ENCODE assay signal across 8 mouse cellular contexts in the genomic region with DNA sequence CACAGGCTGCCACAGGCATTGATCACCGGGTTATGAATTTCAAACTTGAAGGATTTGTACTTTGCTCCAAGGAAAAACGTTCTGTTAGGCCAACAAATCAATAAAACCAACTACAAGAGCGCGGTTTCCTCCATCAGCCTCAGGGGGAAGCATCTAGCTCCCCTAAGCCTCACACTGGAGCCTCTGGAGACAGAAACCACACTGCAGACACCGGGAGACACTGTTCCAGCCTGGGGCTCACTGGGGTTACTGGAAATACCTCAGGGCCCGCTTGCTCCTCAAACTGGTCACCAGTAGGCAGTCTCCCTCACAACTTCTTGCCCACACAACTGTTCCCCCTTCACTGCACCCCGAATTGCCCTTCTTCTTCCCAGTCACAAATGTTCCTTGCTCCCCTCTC. TPM values are rescaled to one million over a fixed set of nuclear protein-coding genes. Genes with fewer than 3 reads are reported as not detected.
A peak's percentile ranks its signal among the peaks of the same experiment; 100 is the strongest.
DNase-seq lines count a peak whose midpoint lies in the region; ATAC-seq and TF ChIP-seq lines count a peak whose summit lies in the region.

No protein-coding gene starts in this region.

- TF ChIP-seq CTCF in lung, adult 2 months (IDR thresholded peaks at IDR 0.05; ENCODE audit: insufficient read depth, low read length), result no peak

- H3K9ac ChIP-seq in embryonic facial prominence, embryonic 11.5 days (replicated peaks; ENCODE audit: low read length), result peak overlapping the region; percentile 77
- H3K9ac ChIP-seq in intestine, embryonic 15.5 days, result peak overlapping the region; percentile 52
- H3K9ac ChIP-seq in neural tube, embryonic 14.5 days (replicated peaks; ENCODE audit: low read depth, low read length), result peak overlapping the region; percentile 65

- no peaks in the 10 kb centered on the region for H3K27me3 ChIP-seq in embryonic facial prominence, embryonic 11.5 days (ENCODE audit: control insufficient read depth, insufficient read depth, low read length)
- H3K27me3 ChIP-seq in intestine, embryonic 15.5 days (replicated peaks), result no peaks in the 10 kb centered on the region
- H3K27me3 ChIP-seq in neural tube, embryonic 14.5 days (ENCODE audit: control insufficient read depth, insufficient read depth, low read length), result no peaks in the 10 kb centered on the region

- no peak for TF ChIP-seq POLR2A in lung, adult 2 months (IDR thresholded peaks at IDR 0.05; ENCODE audit: borderline replicate concordance, extremely low read depth, low read depth, low read length)

- ATAC-seq in embryonic facial prominence, embryonic 11.5 days (replicated peaks; ENCODE audit: insufficient number of reproducible peaks, low FRiP score, low TSS enrichment, low read depth), result no peak
- ATAC-seq in intestine, embryonic 15.5 days, result peak; percentile 40
- ATAC-seq in neural tube, embryonic 14.5 days (ENCODE audit: low read depth), result no peak

- H3K9me3 ChIP-seq in embryonic facial prominence, embryonic 11.5 days (replicated peaks; ENCODE audit: control insufficient read depth, low read length), result no peaks in the 10 kb centered on the region
- H3K9me3 ChIP-seq in intestine, embryonic 15.5 days, result no peaks in the 10 kb centered on the region
- no peaks in the 10 kb centered on the region for H3K9me3 ChIP-seq in neural tube, embryonic 14.5 days (ENCODE audit: control insufficient read depth, low read length)

- no peak for DNase-seq in lung, adult 2 months
- no peak for DNase-seq in lung, postnatal 4 days
- DNase-seq in embryonic facial prominence, embryonic 11.5 days (ENCODE audit: low spot score), result no peak
- no peak for DNase-seq in adrenal gland, adult (ENCODE audit: inconsistent age in 2 of 2, low spot score in 1 of 2)
- DNase-seq in thymus, postnatal 10 days (ENCODE audit: low spot score in 2 of 2), result no peak
- DNase-seq in kidney, adult 8-10 months, result no peak

- peak overlapping the region; percentile 60 for H3K4me3 ChIP-seq in lung, adult 2 months (replicated peaks; ENCODE audit: extremely low read depth, low read depth, low read length)
- peak overlapping the region; percentile 41 for H3K4me3 ChIP-seq in embryonic facial prominence, embryonic 11.5 days (ENCODE audit: low read depth, low read length)
- H3K4me3 ChIP-seq in intestine, embryonic 15.5 days (replicated peaks), result peak overlapping the region; percentile 49
- peak overlapping the region; percentile 43 for H3K4me3 ChIP-seq in neural tube, embryonic 14.5 days (ENCODE audit: low read depth, low read length)

- WGBS in lung, adult 2 months, result 32% methylated on average over 7 of the region's 7 CpGs
- WGBS in embryonic facial prominence, embryonic 11.5 days, result 10% methylated on average over 7 of the region's 7 CpGs
- WGBS in intestine, embryonic 15.5 days, result 6% methylated on average over 7 of the region's 7 CpGs
- 11% methylated on average over 7 of the region's 7 CpGs for WGBS in neural tube, embryonic 14.5 days

- no peaks in the 10 kb centered on the region for H3K36me3 ChIP-seq in embryonic facial prominence, embryonic 11.5 days (replicated peaks; ENCODE audit: control insufficient read depth, insufficient read depth, low read depth, low read length)
- no peaks in the 10 kb centered on the region for H3K36me3 ChIP-seq in intestine, embryonic 15.5 days
- H3K36me3 ChIP-seq in neural tube, embryonic 14.5 days (ENCODE audit: control insufficient read depth, insufficient read depth, low read length), result no peaks in the 10 kb centered on the region

- H3K27ac ChIP-seq in embryonic facial prominence, embryonic 11.5 days (replicated peaks; ENCODE audit: low read depth, low read length), result peak overlapping the region; percentile 72
- H3K27ac ChIP-seq in intestine, embryonic 15.5 days, result peak overlapping the region; percentile 84
- H3K27ac ChIP-seq in neural tube, embryonic 14.5 days (ENCODE audit: low read depth, low read length), result peak overlapping the region; percentile 92

- peaks cover 4% of the 10 kb centered on the region; the same call in 1 of the 2 replicates for H3K4me1 ChIP-seq in lung, adult 2 months (ENCODE audit: control insufficient read depth, insufficient read depth, low read length)
- H3K4me1 ChIP-seq in embryonic facial prominence, embryonic 11.5 days (ENCODE audit: control insufficient read depth, insufficient read depth, low read length), result no peaks in the 10 kb centered on the region; the same call in 1 of the 2 replicates
- H3K4me1 ChIP-seq in intestine, embryonic 15.5 days (replicated peaks), result peaks cover 27% of the 10 kb centered on the region
- H3K4me1 ChIP-seq in neural tube, embryonic 14.5 days (ENCODE audit: control insufficient read depth, insufficient read depth, low read length), result peaks cover 29% of the 10 kb centered on the region

- H3K4me2 ChIP-seq in embryonic facial prominence, embryonic 11.5 days (ENCODE audit: low read depth, low read length), result peak overlapping the region; percentile 88
- H3K4me2 ChIP-seq in intestine, embryonic 15.5 days (replicated peaks), result peak overlapping the region; percentile 86
- peak overlapping the region; percentile 78 for H3K4me2 ChIP-seq in neural tube, embryonic 14.5 days (ENCODE audit: low read depth, low read length)

RNA-seq across cellular contexts. Expression of gene Dnah2, which starts 3.0 kb away (rescaled TPM):
- 3.1 TPM in 2 replicates for polyA plus RNA-seq in lung, adult 2 months (2012; rRNA removed)
- polyA plus RNA-seq in embryonic facial prominence, embryonic 11.5 days (2014; fragmentation: Nextera tagmentation; extraction: Ambion mirVana), result 1.5 and 2.1 TPM in 2 replicates
- 0.77 and 0.87 TPM in 2 replicates for polyA plus RNA-seq in intestine, embryonic 15.5 days (2015; fragmentation: Nextera tagmentation; extraction: Ambion mirVana)
- 5.7 and 6.9 TPM in 2 replicates for polyA plus RNA-seq in neural tube, embryonic 14.5 days (2014; fragmentation: Nextera tagmentation; extraction: Ambion mirVana)

RNA-seq across cellular contexts. Expression of gene Efnb3, which starts 14.0 kb away (rescaled TPM):
- polyA plus RNA-seq in lung, adult 2 months (2012; rRNA removed), result 0.88 and 1.0 TPM in 2 replicates
- 11.2 and 11.3 TPM in 2 replicates for polyA plus RNA-seq in embryonic facial prominence, embryonic 11.5 days (2014; fragmentation: Nextera tagmentation; extraction: Ambion mirVana)
- polyA plus RNA-seq in intestine, embryonic 15.5 days (2015; fragmentation: Nextera tagmentation; extraction: Ambion mirVana), result 9.8 and 10.2 TPM in 2 replicates
- polyA plus RNA-seq in neural tube, embryonic 14.5 days (2014; fragmentation: Nextera tagmentation; extraction: Ambion mirVana), result 23.2 and 35.6 TPM in 2 replicates

RNA-seq across cellular contexts. Expression of gene Wrap53, which starts 34.1 kb away (rescaled TPM):
- polyA plus RNA-seq in lung, adult 2 months (2012; rRNA removed), result 11.9 and 15.0 TPM in 2 replicates
- polyA plus RNA-seq in embryonic facial prominence, embryonic 11.5 days (2014; fragmentation: Nextera tagmentation; extraction: Ambion mirVana), result 40.2 and 40.9 TPM in 2 replicates
- 25.1 and 25.6 TPM in 2 replicates for polyA plus RNA-seq in intestine, embryonic 15.5 days (2015; fragmentation: Nextera tagmentation; extraction: Ambion mirVana)
- 17.3 and 20.8 TPM in 2 replicates for polyA plus RNA-seq in neural tube, embryonic 14.5 days (2014; fragmentation: Nextera tagmentation; extraction: Ambion mirVana)

RNA-seq across cellular contexts. Expression of gene Trp53, which starts 34.2 kb away (rescaled TPM):
- polyA plus RNA-seq in lung, adult 2 months (2012; rRNA removed), result 66.8 and 75.0 TPM in 2 replicates
- polyA plus RNA-seq in embryonic facial prominence, embryonic 11.5 days (2014; fragmentation: Nextera tagmentation; extraction: Ambion mirVana), result 200 and 215 TPM in 2 replicates
- 140 and 143 TPM in 2 replicates for polyA plus RNA-seq in intestine, embryonic 15.5 days (2015; fragmentation: Nextera tagmentation; extraction: Ambion mirVana)
- polyA plus RNA-seq in neural tube, embryonic 14.5 days (2014; fragmentation: Nextera tagmentation; extraction: Ambion mirVana), result 54.6 and 68.8 TPM in 2 replicates

RNA-seq across cellular contexts. Expression of gene Atp1b2, which starts 59.8 kb away (rescaled TPM):
- 8.4 and 15.9 TPM in 2 replicates for polyA plus RNA-seq in lung, adult 2 months (2012; rRNA removed)
- polyA plus RNA-seq in embryonic facial prominence, embryonic 11.5 days (2014; fragmentation: Nextera tagmentation; extraction: Ambion mirVana), result 5.2 and 6.0 TPM in 2 replicates
- polyA plus RNA-seq in intestine, embryonic 15.5 days (2015; fragmentation: Nextera tagmentation; extraction: Ambion mirVana), result 5.8 and 6.8 TPM in 2 replicates
- polyA plus RNA-seq in neural tube, embryonic 14.5 days (2014; fragmentation: Nextera tagmentation; extraction: Ambion mirVana), result 66.6 and 99.6 TPM in 2 replicates
